Mouse (Mus musculus): ENCODE measurements around the gene Akr1a1.

GRCm38 (mm10) chr4:116655658-116656057 is 4.2 kb upstream of the Akr1a1 start:
- no peak for TF ChIP-seq CTCF (IDR thresholded peaks at IDR 0.05; ENCODE audit: low read depth)
- TF ChIP-seq EP300 (IDR thresholded peaks at IDR 0.05; ENCODE audit: low read depth): no peak

All from heart, postnatal 0 days (tissue).